Mouse (Mus musculus) MEL (cell line): Measurements from ENCODE around the gene Nrbf2.

ENCODE experiments used
- CTCF ChIP-seq, 3 experiments: IDR thresholded peaks in 2 of 3; conservative IDR thresholded peaks in 1 of 3; 2 replicates each; pipeline ENCODE4 v1.5.1; 2011 to 2012; ENCODE audit warnings: low read length in 3 of 3, low read depth in 2 of 3, mild to moderate bottlenecking in 2 of 3, improper control_type of control experiment in 1 of 3, inconsistent platforms in 1 of 3, mixed read lengths in 1 of 3, moderate library complexity in 1 of 3; ENCODE audit not compliant: control insufficient read depth in 1 of 3, insufficient read depth in 1 of 3, poor library complexity in 1 of 3, severe bottlenecking in 1 of 3
- EP300 ChIP-seq, 2 experiments: IDR thresholded peaks; 2 replicates each; pipeline ENCODE4 v1.6.1; 2011; ENCODE audit warnings: improper control_type of control experiment in 2 of 2, low read length in 2 of 2, low read depth in 1 of 2, mild to moderate bottlenecking in 1 of 2
- RCOR1 ChIP-seq: IDR thresholded peaks from 2 replicates; pipeline ENCODE4 v1.6.1; 2012; ENCODE audit warnings: low read depth, mild to moderate bottlenecking, inconsistent platforms, low read length, improper control_type of control experiment
- ZMIZ1 ChIP-seq: IDR thresholded peaks from 2 replicates; pipeline ENCODE4 v1.6.1; 2012; ENCODE audit warnings: low read depth, mild to moderate bottlenecking, inconsistent platforms, low read length, improper control_type of control experiment, moderate library complexity
- ZNF384 ChIP-seq: IDR thresholded peaks from 2 replicates; pipeline ENCODE4 v1.6.1; 2012; ENCODE audit warnings: low read depth, mild to moderate bottlenecking, inconsistent platforms, low read length, improper control_type of control experiment

DNA sequence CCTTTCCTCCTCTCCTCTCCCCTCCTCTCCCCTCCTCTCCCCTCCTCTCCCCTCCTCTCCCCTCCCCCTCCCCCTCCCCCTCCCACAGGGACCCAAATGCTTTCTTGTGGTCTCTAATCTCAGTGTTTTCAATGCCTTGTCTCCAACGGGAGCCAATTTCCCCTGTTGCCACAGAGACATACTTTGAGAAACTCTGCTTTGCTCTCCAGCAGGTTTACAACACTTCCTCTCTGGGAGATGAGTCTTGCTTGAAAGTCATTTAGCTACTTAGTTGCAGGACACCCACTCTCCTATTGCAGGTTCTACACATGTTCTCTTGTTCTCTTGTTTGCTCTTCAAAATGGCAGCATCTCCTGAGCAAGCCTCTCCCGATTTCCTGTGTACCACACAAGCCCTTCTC, 17.2 kb upstream of the Nrbf2 start:
- TF ChIP-seq ZNF384 (no peak), ZMIZ1 (no peak), CTCF (IDR thresholded peaks at IDR 0.05 in 2 of 3, conservative IDR thresholded peaks at IDR 0.05 in 1 of 3; ENCODE audit: control insufficient read depth in 1 of 3, insufficient read depth in 1 of 3, low read depth in 2 of 3, low read length in 3 of 3, poor library complexity in 1 of 3, severe bottlenecking in 1 of 3) (no peak), EP300 (IDR thresholded peaks at IDR 0.05; ENCODE audit: low read depth in 1 of 2, low read length in 2 of 2) (no peak), RCOR1 (peak; percentile 50; the same call in 1 of the 2 replicates)
